Mouse (Mus musculus) midbrain, embryonic 14.5 days (tissue): ENCODE results near the gene Hmcn2. TPM values are rescaled to one million over a fixed set of nuclear protein-coding genes. Genes with fewer than 3 reads are reported as not detected.

Experiments used
- ATAC-seq: fragments of 200-750 bp; cut with Nextera tagmentation; 2 replicates; pipeline ENCODE4 v1.8.0; 2017; ENCODE audit warnings: moderate number of reproducible peaks, moderate library complexity; ENCODE audit not compliant: low FRiP score, low TSS enrichment
- DNase-seq: peaks from one replicate; pipeline ENCODE4 v3.0.0-alpha.2; 2015
- H3K27ac ChIP-seq: fragments of 300-500 bp; sonication (generic); replicated peaks from 2 replicates; pipeline ENCODE4 v1.5.1; 2014; ENCODE audit warnings: mild to moderate bottlenecking, low read depth, low read length, moderate library complexity
- H3K27me3 ChIP-seq: fragments of 300-500 bp; sonication (generic); 2 replicates; pipeline ENCODE4 v1.6.1; 2014; ENCODE audit warnings: low read length, control low read depth, mixed read lengths; ENCODE audit not compliant: control insufficient read depth, insufficient read depth
- H3K36me3 ChIP-seq: fragments of 300-500 bp; sonication (generic); 2 replicates; pipeline ENCODE4 v1.6.1; 2014; ENCODE audit warnings: low read length, control low read depth; ENCODE audit not compliant: control insufficient read depth, insufficient read depth
- H3K4me1 ChIP-seq: fragments of 300-500 bp; sonication (generic); 2 replicates; pipeline ENCODE4 v1.6.1; 2014; ENCODE audit warnings: mild to moderate bottlenecking, antibody characterized with exemption, low read length, control low read depth; ENCODE audit not compliant: control insufficient read depth, insufficient read depth
- H3K4me2 ChIP-seq: fragments of 300-500 bp; sonication (generic); 2 replicates; pipeline ENCODE4 v1.6.1; 2014; ENCODE audit warnings: mild to moderate bottlenecking, low read length, moderate library complexity
- H3K4me3 ChIP-seq: fragments of 300-500 bp; sonication (generic); replicated peaks from 2 replicates; pipeline ENCODE4 v1.5.1; 2014; ENCODE audit warnings: low read depth, low read length
- H3K9ac ChIP-seq: fragments of 300-500 bp; sonication (generic); replicated peaks from 2 replicates; pipeline ENCODE4 v1.6.1; 2014; ENCODE audit warnings: mild to moderate bottlenecking, low read length, moderate library complexity
- H3K9me3 ChIP-seq: fragments of 300-500 bp; sonication (generic); 2 replicates; pipeline ENCODE4 v1.6.1; 2016; ENCODE audit warnings: low read length, control low read depth, mixed read lengths; ENCODE audit not compliant: control insufficient read depth
- WGBS: fragments of 180-500 bp; shearing (Covaris S2); extraction: QIAGEN DNeasy Blood & Tissue Kit; methylation state at CpG from one replicate; pipeline ENCODE4 v1.1.7; 2014; 5-methylcytosine and 5-hydroxymethylcytosine counted together
- polyA plus RNA-seq: library from polyadenylated mRNA; unstranded; fragments of >200 nt; fragmentation: Nextera tagmentation; extraction: Ambion mirVana; gene quantifications from 2 replicates; pipeline ENCODE4 v1.2.1, GENCODE M21; 2014

The Hmcn2 gene
- polyA plus RNA-seq, 1 experiment from 2014 or later = 0.08 TPM

- no peak overlapping the region for H3K27ac ChIP-seq
- H3K9me3 ChIP-seq = no peaks in the 10 kb centered on the region
- H3K4me3 ChIP-seq = no peak overlapping the region
- ATAC-seq = no peak
- 49% methylated on average over 5 of the region's 5 CpGs for WGBS
- H3K4me1 ChIP-seq = peaks cover 39% of the 10 kb centered on the region
- H3K9ac ChIP-seq = no peak overlapping the region
- DNase-seq = no peak
- H3K4me2 ChIP-seq = no peak overlapping the region
- no peaks in the 10 kb centered on the region for H3K36me3 ChIP-seq
- H3K27me3 ChIP-seq = peaks cover 63% of the 10 kb centered on the region
Observed at GRCm38 (mm10) chr2:31494315-31494714, 180.1 kb downstream of the Hmcn2 start.

GRCm38 (mm10) chr2:31495046-31495476 is 180.8 kb downstream of the Hmcn2 start:
- Histone ChIP-seq H3K4me1 (peaks cover 46% of the 10 kb centered on the region), H3K27me3 (peaks cover 61% of the 10 kb centered on the region), H3K9me3 (no peaks in the 10 kb centered on the region), H3K36me3 (no peaks in the 10 kb centered on the region), H3K4me2 (no peak overlapping the region), H3K9ac (no peak overlapping the region), H3K4me3 (no peak overlapping the region), H3K27ac (no peak overlapping the region)
- ATAC-seq = no peak
- peak; percentile 45 for DNase-seq
- 22% methylated on average over 13 of the region's 13 CpGs for WGBS

GRCm38 (mm10) chr2:31496141-31496540 is 181.9 kb downstream of the Hmcn2 start:
- peaks cover 62% of the 10 kb centered on the region for H3K27me3 ChIP-seq

DNA sequence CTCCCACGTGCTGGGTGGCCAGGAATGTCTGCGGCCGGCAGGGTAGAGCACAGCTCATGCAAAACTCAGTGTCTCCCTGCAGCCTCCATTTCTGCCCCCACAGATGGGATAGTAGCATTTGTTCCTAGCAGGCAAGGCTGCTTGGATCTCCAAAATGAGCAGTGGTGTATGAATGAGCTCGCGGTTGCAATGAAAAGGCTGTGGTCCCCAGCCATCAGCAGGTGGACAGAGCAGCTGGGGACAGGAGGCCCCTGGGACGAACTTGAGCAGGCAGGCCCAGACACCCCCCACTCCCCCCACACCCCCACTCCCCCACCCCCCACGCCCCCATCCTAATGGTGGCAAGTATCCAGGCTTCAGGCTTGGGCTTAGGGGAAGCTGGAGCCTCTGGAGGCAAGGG is 182.9 kb downstream of the Hmcn2 start:
- no peak overlapping the region for H3K4me2 ChIP-seq
- no peak for ATAC-seq
- 17% methylated on average over 7 of the region's 7 CpGs for WGBS
- peaks cover 57% of the 10 kb centered on the region for H3K27me3 ChIP-seq
- no peak for DNase-seq
- H3K4me1 ChIP-seq = peaks cover 59% of the 10 kb centered on the region
- H3K36me3 ChIP-seq = no peaks in the 10 kb centered on the region
- no peak overlapping the region for H3K4me3 ChIP-seq
- H3K27ac ChIP-seq = no peak overlapping the region
- H3K9me3 ChIP-seq = no peaks in the 10 kb centered on the region
- H3K9ac ChIP-seq = no peak overlapping the region

More at GRCm38 (mm10) chr2:31496141-31496540, 181.9 kb downstream of the Hmcn2 start:
- H3K4me2 ChIP-seq = no peak overlapping the region
- H3K9ac ChIP-seq = no peak overlapping the region; the same call in 1 of the 2 replicates
- no peaks in the 10 kb centered on the region for H3K36me3 ChIP-seq
- H3K4me1 ChIP-seq = peaks cover 57% of the 10 kb centered on the region
- H3K27ac ChIP-seq = no peak overlapping the region
- ATAC-seq (no peak), DNase-seq (no peak)
- no peaks in the 10 kb centered on the region for H3K9me3 ChIP-seq
- H3K4me3 ChIP-seq = no peak overlapping the region
- 46% methylated on average over 1 of the region's 1 CpGs for WGBS

DNA sequence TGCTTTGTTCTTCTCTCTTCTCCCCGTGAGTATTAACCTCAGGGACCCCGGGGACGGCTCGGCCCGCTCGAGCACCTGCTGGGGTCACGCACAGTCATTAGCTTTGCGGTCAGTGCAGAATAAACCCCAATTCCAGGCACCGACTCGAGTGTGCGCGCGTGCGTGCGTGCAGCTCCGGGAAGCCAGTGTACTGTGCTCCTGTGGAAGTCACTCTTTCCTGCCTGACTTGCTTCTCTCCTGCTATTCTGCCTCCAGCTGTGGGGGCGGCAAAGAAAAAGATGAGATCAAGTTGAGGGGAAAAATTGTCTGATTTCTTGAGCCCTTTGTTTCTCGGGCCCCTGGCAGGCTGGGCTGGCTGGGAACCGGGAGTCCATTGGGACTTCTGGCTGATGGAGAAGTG is 183.4 kb downstream of the Hmcn2 start:
- no peak for ATAC-seq
- Histone ChIP-seq H3K27ac (no peak overlapping the region), H3K9me3 (no peaks in the 10 kb centered on the region), H3K4me1 (peaks cover 59% of the 10 kb centered on the region), H3K36me3 (no peaks in the 10 kb centered on the region), H3K4me3 (no peak overlapping the region), H3K9ac (0 out of 2 replicates have a peak overlapping the region, but pooled peaks have one; percentile 1), H3K4me2 (peak overlapping the region; percentile 28; the same call in 1 of the 2 replicates), H3K27me3 (peaks cover 56% of the 10 kb centered on the region)
- DNase-seq = peak; percentile 48
- WGBS = 30% methylated on average over 19 of the region's 19 CpGs

- H3K27me3 ChIP-seq = peaks cover 54% of the 10 kb centered on the region
- H3K4me2 ChIP-seq = peak overlapping the region; percentile 27
- H3K9ac ChIP-seq = no peak overlapping the region
- DNase-seq = peak; percentile 82
- H3K36me3 ChIP-seq = no peaks in the 10 kb centered on the region
- H3K9me3 ChIP-seq = no peaks in the 10 kb centered on the region
- no peak overlapping the region for H3K4me3 ChIP-seq
- peak overlapping the region; percentile 32 for H3K27ac ChIP-seq
- peak; percentile 65 for ATAC-seq
- peaks cover 56% of the 10 kb centered on the region for H3K4me1 ChIP-seq
- 4% methylated on average over 21 of the region's 21 CpGs for WGBS
Observed at GRCm38 (mm10) chr2:31499327-31500291, 185.4 kb downstream of the Hmcn2 start.

- Histone ChIP-seq H3K27me3 (peaks cover 56% of the 10 kb centered on the region), H3K9me3 (no peaks in the 10 kb centered on the region), H3K4me3 (no peak overlapping the region), H3K9ac (no peak overlapping the region), H3K4me2 (peak overlapping the region; percentile 27), H3K27ac (peak overlapping the region; percentile 32), H3K36me3 (no peaks in the 10 kb centered on the region), H3K4me1 (peaks cover 60% of the 10 kb centered on the region)
- ATAC-seq = peak; percentile 73
- peak; percentile 78 for DNase-seq
- WGBS = 21% methylated on average over 24 of the region's 24 CpGs
Observed at GRCm38 (mm10) chr2:31500292-31501204, 186.3 kb downstream of the Hmcn2 start.

GRCm38 (mm10) chr2:31501448-31502130 is 187.4 kb downstream of the Hmcn2 start:
- ATAC-seq (no peak), DNase-seq (peak; percentile 69)
- H3K4me1 ChIP-seq = peaks cover 54% of the 10 kb centered on the region
- H3K36me3 ChIP-seq = no peaks in the 10 kb centered on the region
- no peak overlapping the region for H3K4me3 ChIP-seq
- 34% methylated on average over 20 of the region's 20 CpGs for WGBS
- H3K4me2 ChIP-seq = no peak overlapping the region
- peaks cover 46% of the 10 kb centered on the region for H3K27me3 ChIP-seq
- H3K9ac ChIP-seq = no peak overlapping the region
- no peaks in the 10 kb centered on the region for H3K9me3 ChIP-seq
- no peak overlapping the region for H3K27ac ChIP-seq
